Mouse (Mus musculus) midbrain, embryonic 10.5 days (tissue): ENCODE data around the gene Sort1. TPM values are rescaled to one million over a fixed set of nuclear protein-coding genes. Genes with fewer than 3 reads are reported as not detected.
A peak's percentile ranks its signal among the peaks of the same experiment; 100 is the strongest.

Experiments used
- DNase-seq: peaks from one replicate; pipeline ENCODE4 v3.0.0-alpha.2; 2017; ENCODE audit warnings: low spot score
- H3K27ac ChIP-seq: fragments of 300-500 bp; sonication (generic); replicated peaks from 2 replicates; pipeline ENCODE4 v1.5.1; 2016; ENCODE audit warnings: mild to moderate bottlenecking
- H3K27me3 ChIP-seq: fragments of 300-500 bp; sonication (generic); 2 replicates; pipeline ENCODE4 v1.6.1; 2016; ENCODE audit warnings: low read depth, mild to moderate bottlenecking; ENCODE audit not compliant: poor library complexity, severe bottlenecking
- H3K36me3 ChIP-seq: fragments of 300-500 bp; sonication (generic); 2 replicates; pipeline ENCODE4 v1.6.1; 2016; ENCODE audit warnings: mild to moderate bottlenecking, moderate library complexity
- H3K4me1 ChIP-seq: fragments of 300-500 bp; sonication (generic); 2 replicates; pipeline ENCODE4 v1.6.1; 2016
- H3K4me3 ChIP-seq: fragments of 300-500 bp; sonication (generic); 2 replicates; pipeline ENCODE4 v1.5.1; 2016; ENCODE audit warnings: mild to moderate bottlenecking, moderate library complexity
- H3K9me3 ChIP-seq: fragments of 300-500 bp; sonication (generic); replicated peaks from 2 replicates; pipeline ENCODE4 v1.6.1; 2016; ENCODE audit warnings: mild to moderate bottlenecking
- WGBS: fragments of 180-500 bp; shearing (Covaris S2); methylation state at CpG from one replicate; pipeline ENCODE4 v1.1.7; 2016; 5-methylcytosine and 5-hydroxymethylcytosine counted together
- polyA plus RNA-seq: library from polyadenylated mRNA; unstranded; fragments of >200 nt; fragmentation: Nextera tagmentation; extraction: Ambion mirVana; gene quantifications from 2 replicates; pipeline ENCODE4 v1.2.1, GENCODE M21; 2016

The Sort1 gene
- polyA plus RNA-seq, 1 experiment from 2014 or later: 10.8 TPM

DNA sequence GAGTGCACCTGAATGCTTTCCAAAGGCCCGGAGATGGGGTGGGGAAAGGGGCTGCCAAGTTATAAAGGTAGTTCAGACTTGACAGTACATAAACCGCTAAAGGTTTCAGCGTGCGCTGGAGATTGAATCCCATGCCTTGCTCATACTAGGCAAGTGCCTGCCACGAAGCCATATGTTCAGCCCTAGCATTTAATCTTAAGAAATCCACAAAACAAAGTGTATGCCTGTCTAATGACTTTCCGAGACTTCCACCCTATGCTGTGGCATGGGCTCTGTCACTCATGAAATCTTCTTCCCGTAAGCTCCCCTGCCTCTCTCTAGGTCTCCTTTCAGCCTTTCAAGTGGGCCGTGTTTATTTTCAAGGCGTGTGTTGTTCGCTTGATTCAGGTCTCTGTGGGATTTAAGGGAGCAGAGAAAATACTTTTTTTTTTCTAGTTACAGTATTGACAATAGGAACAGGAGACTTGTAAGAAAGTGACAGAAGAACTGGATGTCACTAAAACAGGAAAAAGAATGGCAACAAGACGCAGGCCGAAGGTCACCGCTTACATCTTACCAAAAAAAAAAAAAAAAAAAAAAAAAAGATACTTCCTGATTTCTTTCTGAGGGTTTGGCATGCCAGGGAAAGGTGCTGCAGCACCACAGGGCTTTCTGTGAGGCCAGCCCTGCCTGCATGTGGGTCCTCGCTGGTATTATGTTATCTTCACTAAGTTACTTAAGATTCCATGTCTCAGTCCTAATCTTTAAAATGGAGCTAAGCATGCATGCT lies 3.0 kb downstream of the Sort1 start:
- WGBS: 58% methylated on average over 14 of the region's 14 CpGs
- H3K4me3 ChIP-seq: peak overlapping the region; percentile 41
- H3K4me1 ChIP-seq: peaks cover 85% of the 10 kb centered on the region
- peak overlapping the region; percentile 81 for H3K27ac ChIP-seq
- H3K9me3 ChIP-seq: no peaks in the 10 kb centered on the region
- DNase-seq: no peak
- H3K27me3 ChIP-seq: no peaks in the 10 kb centered on the region
- H3K36me3 ChIP-seq: no peaks in the 10 kb centered on the region

DNA sequence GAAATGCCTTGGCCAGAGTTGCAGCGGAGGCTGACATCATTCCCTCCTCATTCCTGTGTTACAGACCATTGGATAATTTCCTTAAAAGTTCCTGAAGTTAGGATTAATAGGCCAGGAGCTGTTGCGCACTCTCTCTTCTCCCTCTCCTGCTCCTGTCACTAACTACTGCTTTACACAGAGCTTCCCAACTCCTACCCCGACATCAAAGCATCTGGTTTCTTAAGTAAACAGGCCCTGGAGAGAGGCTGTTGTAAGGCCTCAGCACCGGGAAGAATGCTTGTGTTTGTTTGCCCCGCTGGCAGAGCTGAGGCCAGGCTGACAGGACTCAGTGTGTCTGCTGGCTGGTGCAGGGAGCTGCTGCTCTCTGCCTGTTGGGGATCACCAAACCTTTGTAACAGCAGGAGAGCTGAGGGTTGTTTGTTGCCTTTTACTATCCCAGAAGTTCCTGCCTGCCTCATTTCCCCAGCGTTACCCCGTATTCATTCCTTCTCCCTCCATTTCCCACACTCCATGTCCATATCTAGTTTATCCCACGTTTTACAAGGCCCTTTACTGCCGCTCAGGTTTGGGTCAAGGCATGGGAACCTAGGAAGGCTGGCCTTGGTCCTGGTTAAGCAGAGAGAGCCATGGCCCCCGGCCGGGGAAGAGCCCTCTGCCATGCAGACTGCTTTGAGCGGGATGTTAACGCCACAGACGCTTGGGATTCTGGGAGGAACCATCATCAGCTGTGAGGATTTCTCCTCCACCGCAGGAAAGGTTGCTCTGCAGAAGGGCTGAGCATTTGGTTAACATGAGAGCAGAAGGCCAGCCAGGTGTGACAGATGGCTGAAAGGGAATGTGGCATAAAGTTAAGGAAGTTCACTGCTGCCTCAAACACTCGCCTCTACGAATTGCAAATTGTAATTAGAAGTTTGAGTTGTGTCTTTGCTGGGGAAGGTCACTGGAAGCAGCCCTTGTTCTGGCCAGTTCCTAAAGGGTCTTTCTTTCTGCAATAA lies 4.2 kb downstream of the Sort1 start:
- no peaks in the 10 kb centered on the region for H3K36me3 ChIP-seq
- WGBS: 12% methylated on average over 17 of the region's 17 CpGs
- H3K4me1 ChIP-seq: peaks cover 77% of the 10 kb centered on the region
- H3K4me3 ChIP-seq: peak overlapping the region; percentile 41
- no peaks in the 10 kb centered on the region for H3K27me3 ChIP-seq
- DNase-seq: peak; percentile 52
- H3K9me3 ChIP-seq: no peaks in the 10 kb centered on the region
- H3K27ac ChIP-seq: peak overlapping the region; percentile 81

DNA sequence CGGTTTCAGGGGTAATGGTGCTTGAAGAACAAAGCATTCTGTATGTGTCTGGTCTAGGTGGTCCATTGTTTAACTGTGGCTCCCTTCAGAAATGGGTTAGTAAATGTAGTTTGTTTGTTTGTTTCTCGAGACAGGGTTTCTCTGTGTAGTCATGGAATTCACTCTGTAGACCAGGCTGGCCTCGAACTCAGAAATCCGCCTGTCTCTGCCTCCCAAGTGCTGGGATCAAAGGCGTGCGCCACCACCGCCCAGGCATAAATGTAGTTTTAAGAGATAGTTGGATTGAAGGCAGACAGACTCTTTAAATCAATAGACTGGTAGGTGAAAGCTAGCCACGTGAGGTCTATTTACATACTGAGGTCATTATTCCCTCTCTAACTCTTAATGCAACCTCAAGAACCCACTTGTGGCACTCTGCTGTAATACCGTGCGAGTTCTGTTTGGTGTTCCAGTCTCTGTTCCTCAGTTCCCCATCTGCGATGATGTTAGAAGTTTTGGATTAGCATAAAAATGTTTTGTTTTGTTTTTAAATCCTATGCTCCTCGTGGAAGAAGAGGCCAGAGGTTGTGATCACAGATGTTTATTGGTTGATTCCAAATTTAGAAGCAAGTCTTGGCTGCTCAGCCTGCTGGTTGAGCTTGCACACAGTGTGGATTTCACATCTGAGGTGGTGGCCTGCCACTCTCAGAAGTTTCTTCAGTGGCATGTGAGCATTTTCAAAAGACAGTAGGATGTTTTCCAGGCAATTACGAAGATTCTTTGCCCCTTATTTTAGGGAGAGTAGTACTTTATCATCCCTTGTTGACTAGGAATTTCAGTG lies 5.6 kb downstream of the Sort1 start:
- no peak for DNase-seq
- Histone ChIP-seq H3K9me3 (no peaks in the 10 kb centered on the region), H3K27me3 (no peaks in the 10 kb centered on the region), H3K36me3 (no peaks in the 10 kb centered on the region), H3K27ac (peak overlapping the region; percentile 81; the same call in 1 of the 2 replicates), H3K4me3 (no peak overlapping the region), H3K4me1 (peaks cover 76% of the 10 kb centered on the region)
- WGBS: 89% methylated on average over 13 of the region's 13 CpGs

DNA sequence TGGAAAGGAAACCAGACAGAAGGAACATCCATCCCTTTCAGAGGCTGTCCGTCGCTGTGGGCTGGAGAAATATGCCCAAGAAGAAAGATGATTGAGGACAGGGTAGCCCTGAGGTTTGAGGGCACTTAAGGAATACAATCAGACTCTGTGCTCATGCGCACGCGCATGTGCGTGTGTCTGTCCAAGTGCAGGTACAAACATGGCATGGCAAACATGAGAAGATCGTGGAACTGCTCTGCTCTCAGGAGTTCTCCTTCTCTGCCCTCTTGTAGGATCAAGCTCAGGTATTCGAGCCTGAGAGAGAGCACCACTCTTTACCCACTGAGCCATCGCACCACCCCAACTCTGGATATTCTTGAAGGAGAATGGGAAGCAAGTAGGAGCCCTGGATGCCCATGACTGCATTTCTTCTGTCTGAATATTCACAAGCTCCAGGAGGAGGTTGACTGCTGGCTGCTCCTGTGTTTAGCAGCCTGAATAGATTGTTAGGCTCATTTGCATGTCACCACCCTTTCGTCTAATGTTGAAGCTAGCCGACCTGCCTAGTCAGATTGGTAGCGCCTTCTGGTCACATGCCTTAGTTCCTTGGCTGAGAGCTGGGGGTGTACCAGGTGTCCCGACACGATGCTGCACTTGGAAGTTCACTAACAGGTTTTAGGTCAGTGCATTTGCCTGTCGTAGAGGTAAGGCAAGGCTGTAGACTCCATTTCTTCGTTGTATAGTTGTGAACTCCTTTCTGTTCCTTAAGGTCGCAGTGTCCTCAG lies 7.3 kb downstream of the Sort1 start:
- Histone ChIP-seq H3K27ac (no peak overlapping the region), H3K27me3 (no peaks in the 10 kb centered on the region), H3K36me3 (no peaks in the 10 kb centered on the region), H3K4me3 (no peak overlapping the region), H3K4me1 (peaks cover 76% of the 10 kb centered on the region), H3K9me3 (no peaks in the 10 kb centered on the region)
- 71% methylated on average over 17 of the region's 17 CpGs for WGBS
- DNase-seq: no peak

DNA sequence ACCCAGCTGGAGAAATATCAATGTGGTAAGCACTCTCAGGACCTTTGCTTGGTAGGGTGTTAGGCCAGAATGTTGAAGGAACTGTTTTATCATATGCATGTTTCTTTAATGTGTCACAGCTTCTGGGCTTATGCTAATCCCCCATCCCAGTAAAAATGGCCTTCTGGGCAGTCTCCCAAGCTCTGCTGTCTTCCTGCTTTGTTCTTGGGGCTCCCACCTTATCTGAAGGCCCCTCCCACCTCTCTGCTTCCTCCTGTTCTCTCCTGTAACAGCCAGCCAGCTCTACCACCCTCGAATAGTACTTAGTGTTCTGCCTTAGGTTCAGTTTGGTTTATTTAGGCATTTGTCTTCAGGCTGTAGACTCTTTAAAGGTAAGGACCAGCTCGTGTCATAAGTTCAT lies 10.5 kb downstream of the Sort1 start:
- DNase-seq: no peak
- WGBS: 50% methylated on average over 2 of the region's 2 CpGs
- no peak overlapping the region; the same call in 1 of the 2 replicates for H3K27ac ChIP-seq
- H3K4me1 ChIP-seq: peaks cover 68% of the 10 kb centered on the region
- no peaks in the 10 kb centered on the region for H3K9me3 ChIP-seq
- no peaks in the 10 kb centered on the region for H3K27me3 ChIP-seq
- H3K4me3 ChIP-seq: no peak overlapping the region
- no peaks in the 10 kb centered on the region for H3K36me3 ChIP-seq

DNA sequence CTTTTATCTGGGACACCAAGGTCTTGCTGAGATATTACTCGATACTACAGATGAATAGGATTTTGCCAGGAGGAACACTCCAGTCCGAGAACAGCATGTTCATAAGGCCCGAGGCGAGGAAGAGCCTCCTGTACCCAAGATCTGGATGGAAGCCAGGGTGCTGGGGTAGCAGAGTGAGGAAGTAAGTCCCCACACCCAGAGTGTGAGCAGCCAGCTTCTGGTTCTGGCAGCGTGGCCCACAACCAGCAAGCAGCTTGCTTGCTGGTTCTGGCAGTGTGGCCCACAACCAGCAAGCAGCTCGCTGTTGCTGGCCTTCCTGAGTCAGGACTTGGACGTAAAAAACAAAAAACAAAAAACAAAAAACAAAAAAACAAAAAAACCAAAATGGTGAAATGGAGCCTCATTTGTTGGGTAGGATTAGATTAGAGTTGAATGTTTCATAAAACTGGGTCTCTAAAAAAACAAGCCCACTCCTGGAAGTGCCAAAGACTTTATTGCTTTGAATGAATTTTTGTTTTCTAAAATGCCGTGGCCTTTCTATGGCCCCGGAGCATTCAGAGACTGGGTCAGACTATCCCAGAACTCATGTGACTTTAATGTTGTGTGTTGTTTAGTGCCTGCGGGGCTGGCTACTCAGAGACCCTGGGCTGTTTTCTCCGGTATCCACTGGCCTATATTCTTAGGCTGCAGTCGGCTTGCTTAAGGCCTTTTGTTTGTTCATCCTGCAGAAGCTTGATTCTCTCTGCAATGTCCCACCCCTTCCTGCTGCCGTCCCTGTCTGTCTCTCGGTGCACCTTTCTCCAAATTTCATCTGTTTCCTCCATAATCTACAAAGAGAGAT lies 11.7 kb downstream of the Sort1 start:
- H3K4me1 ChIP-seq: peaks cover 60% of the 10 kb centered on the region

DNA sequence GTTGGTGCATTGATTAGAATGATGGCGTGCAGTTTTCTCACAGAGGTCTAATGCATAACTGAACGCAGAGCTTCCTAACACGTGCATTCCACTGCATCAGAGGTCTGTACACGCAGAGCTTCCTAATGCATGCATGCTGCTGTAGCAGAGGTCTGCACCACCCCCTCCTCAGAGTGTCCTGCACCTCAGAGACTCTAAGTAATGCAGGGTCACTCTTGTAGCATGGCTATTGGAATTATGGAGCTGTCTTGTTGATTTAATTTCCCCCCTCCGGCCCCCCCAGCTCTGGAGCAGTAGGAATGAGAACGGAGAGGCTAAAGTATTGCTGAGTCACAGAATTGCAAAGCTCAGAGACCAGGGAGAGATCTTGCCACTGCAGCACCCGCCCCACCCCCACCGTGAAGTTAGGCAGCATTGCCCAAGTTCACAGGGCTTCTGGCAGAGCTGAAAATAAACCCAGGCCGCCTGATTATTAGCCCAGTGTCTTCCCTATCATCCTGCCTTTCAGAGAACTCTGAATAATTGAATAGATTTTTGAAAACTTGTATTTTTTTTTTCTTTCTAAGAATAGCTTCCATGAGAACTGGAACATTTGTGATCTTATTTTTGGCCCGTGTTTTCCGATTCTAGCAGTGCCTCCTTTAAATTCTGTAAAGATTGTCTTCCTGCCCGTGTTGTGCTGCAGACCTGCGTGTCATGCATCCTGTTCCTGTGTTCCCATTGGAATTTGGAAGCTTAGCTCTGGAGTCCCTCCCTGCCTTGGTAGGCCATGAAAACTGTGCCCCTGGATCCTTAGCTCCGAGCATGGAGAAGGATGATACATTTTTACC lies 12.6 kb downstream of the Sort1 start:
- H3K4me3 ChIP-seq: peak overlapping the region; percentile 43
- DNase-seq: peak; percentile 56
- 0 out of 2 replicates have a peak, but pooled peaks cover under 1% of the 10 kb centered on the region for H3K36me3 ChIP-seq
- H3K27me3 ChIP-seq: no peaks in the 10 kb centered on the region
- 20% methylated on average over 14 of the region's 14 CpGs for WGBS
- H3K4me1 ChIP-seq: peaks cover 53% of the 10 kb centered on the region
- no peaks in the 10 kb centered on the region for H3K9me3 ChIP-seq
- peak overlapping the region; percentile 85 for H3K27ac ChIP-seq

More for the DNA sequence above, 11.7 kb downstream of the Sort1 start:
- 44% methylated on average over 14 of the region's 14 CpGs for WGBS
- Histone ChIP-seq H3K9me3 (no peaks in the 10 kb centered on the region), H3K27me3 (no peaks in the 10 kb centered on the region), H3K4me3 (peak overlapping the region; percentile 43), H3K27ac (peak overlapping the region; percentile 85), H3K36me3 (no peaks in the 10 kb centered on the region)
- no peak for DNase-seq

DNA sequence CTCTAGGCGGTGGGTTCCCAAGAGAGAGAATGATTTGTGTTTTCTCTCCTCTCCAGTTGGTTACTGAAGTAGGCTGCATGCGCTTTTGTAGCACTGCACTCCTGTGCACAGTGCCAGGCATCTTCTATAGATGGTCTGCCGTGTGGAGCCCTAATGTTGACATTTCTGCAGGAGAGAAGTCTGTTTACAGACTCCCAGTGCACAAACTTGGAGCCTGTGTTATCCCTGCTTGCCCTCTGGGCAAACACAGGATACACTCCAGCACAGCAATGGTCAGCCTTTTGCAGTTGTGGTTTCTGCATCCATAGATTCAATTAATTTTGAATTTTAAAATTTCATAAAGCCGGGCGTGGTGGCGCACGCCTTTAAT lies 13.2 kb downstream of the Sort1 start:
- WGBS: 74% methylated on average over 7 of the region's 7 CpGs
- DNase-seq: no peak
- Histone ChIP-seq H3K4me3 (no peak overlapping the region), H3K27ac (peak overlapping the region; percentile 85), H3K27me3 (no peaks in the 10 kb centered on the region), H3K36me3 (0 out of 2 replicates have a peak, but pooled peaks cover 3% of the 10 kb centered on the region), H3K9me3 (no peaks in the 10 kb centered on the region), H3K4me1 (peaks cover 47% of the 10 kb centered on the region)

DNA sequence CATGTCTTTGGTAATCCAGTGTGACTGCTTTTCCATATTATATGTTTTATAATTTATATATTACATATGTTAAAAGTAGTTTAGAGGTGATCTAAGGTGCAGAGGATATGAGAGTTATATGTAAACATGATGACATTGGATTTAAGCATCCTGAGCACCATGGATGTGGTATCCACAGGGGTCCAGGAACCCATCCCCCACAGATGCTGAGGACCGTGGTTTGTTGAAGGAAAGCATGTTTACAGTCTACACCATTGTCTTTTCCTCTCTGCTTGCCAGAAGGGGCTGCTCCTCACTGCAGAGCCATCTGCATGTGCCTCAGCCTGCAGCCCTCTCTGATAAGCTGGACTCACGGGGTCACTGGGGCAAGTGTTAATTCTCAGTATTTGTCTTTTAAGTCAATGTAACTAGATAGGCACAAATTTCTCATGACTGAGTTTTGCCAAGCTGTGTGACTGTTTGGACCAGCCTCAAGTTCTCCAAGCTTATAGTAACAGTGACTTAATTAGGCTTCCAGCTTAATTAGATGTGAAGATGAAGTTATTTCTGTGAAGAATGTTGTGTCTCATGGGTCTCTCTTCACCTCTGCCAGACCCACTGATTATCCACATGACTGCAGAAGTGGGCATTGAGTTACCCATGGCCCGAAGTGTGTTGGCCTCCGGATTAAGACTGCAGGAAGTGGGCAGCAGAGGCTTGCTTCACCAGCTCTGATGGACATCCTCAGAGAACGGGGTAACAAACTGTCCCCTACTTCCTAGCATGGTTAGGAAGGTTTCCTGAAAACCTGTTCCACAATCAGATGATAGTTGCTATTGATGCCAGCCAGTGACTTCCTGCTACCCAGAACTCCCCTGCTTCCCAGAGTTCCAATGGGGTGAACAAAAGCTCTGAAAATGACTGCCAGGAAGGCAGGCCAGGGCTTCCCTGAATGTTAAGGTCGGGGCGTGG lies 14.0 kb downstream of the Sort1 start:
- 0 out of 2 replicates have a peak, but pooled peaks cover 3% of the 10 kb centered on the region for H3K36me3 ChIP-seq
- 69% methylated on average over 7 of the region's 7 CpGs for WGBS
- peaks cover 47% of the 10 kb centered on the region for H3K4me1 ChIP-seq
- no peak for DNase-seq
- H3K27me3 ChIP-seq: no peaks in the 10 kb centered on the region
- H3K9me3 ChIP-seq: no peaks in the 10 kb centered on the region
- no peak overlapping the region for H3K4me3 ChIP-seq
- H3K27ac ChIP-seq: 0 out of 2 replicates have a peak overlapping the region, but pooled peaks have one; percentile 13
